In the genomic region with DNA sequence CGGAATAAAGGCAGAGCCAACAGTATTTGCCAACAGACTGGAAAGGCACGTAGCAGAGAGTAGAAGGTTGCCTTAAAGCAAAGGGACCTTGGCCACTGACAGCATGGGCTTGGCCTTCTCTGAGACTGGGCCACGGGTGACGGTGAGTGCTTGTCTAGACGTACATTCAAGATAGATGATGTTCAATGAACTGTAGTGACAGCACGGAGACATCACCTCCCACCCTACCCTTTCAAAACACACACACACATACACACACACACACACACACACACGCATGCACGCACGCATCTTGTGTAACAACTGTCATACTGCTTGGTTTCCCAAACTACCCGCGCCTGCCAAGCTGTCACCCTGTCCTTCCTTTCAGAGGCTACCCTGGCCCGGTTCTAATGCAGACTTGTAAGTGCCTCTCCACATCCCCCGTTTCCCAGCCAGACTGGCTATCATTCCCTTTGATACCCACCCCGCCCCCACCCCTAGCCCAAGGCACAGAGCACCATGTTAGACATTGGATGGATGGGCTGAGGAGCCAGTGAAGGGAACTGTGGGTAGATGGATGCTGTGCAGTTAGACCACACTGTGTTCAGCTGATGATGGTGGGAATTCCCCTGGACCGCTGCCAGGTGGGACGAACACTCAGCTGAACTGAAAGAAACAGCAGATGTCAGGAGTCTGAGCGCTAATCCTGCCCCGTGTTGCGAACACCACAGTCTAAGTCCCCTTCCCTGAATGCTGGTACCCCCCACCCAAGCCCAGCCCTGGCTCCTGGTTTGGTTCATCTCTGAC, we compare ENCODE assay signal across 8 mouse cellular contexts.
DNase-seq lines count a peak whose midpoint lies in the region; ATAC-seq lines count a peak whose summit lies in the region.

No protein-coding gene starts in this region.

- no peaks in the 10 kb centered on the region for H3K9me3 ChIP-seq in forebrain, embryonic 11.5 days (ENCODE audit: control insufficient read depth, low read length)
- no peaks in the 10 kb centered on the region for H3K9me3 ChIP-seq in hindbrain, embryonic 13.5 days
- H3K9me3 ChIP-seq in liver, embryonic 16.5 days (replicated peaks; ENCODE audit: control insufficient read depth, low read length), result no peaks in the 10 kb centered on the region

- H3K27ac ChIP-seq in forebrain, embryonic 11.5 days (ENCODE audit: low read depth, low read length), result peak overlapping the region; percentile 64
- H3K27ac ChIP-seq in hindbrain, embryonic 13.5 days, result peak overlapping the region; percentile 86
- no peak overlapping the region for H3K27ac ChIP-seq in liver, embryonic 16.5 days (ENCODE audit: low read length)

- H3K27me3 ChIP-seq in forebrain, embryonic 11.5 days (ENCODE audit: control insufficient read depth, insufficient read depth, low read length), result no peaks in the 10 kb centered on the region
- no peaks in the 10 kb centered on the region for H3K27me3 ChIP-seq in hindbrain, embryonic 13.5 days
- H3K27me3 ChIP-seq in liver, embryonic 16.5 days (ENCODE audit: control insufficient read depth, insufficient read depth, low read depth, low read length), result no peaks in the 10 kb centered on the region

- no peak overlapping the region for H3K9ac ChIP-seq in forebrain, embryonic 11.5 days (ENCODE audit: low read length)
- H3K9ac ChIP-seq in hindbrain, embryonic 13.5 days, result peak overlapping the region; percentile 35; the same call in 1 of the 2 replicates
- H3K9ac ChIP-seq in liver, embryonic 16.5 days (ENCODE audit: low read depth, low read length), result no peak overlapping the region

- ATAC-seq in forebrain, embryonic 11.5 days (replicated peaks; ENCODE audit: low FRiP score), result peak; percentile 88
- peak; percentile 92 for ATAC-seq in hindbrain, embryonic 13.5 days (ENCODE audit: low FRiP score)
- ATAC-seq in liver, embryonic 16.5 days (ENCODE audit: low read depth), result 0 out of 2 replicates have a peak, but pooled peaks have one; percentile 19

- peaks cover 14% of the 10 kb centered on the region for H3K4me1 ChIP-seq in forebrain, embryonic 11.5 days (replicated peaks; ENCODE audit: control insufficient read depth, insufficient read depth, low read length)
- peaks cover 47% of the 10 kb centered on the region for H3K4me1 ChIP-seq in hindbrain, embryonic 13.5 days (replicated peaks)
- no peaks in the 10 kb centered on the region; the same call in 1 of the 2 replicates for H3K4me1 ChIP-seq in liver, embryonic 16.5 days (ENCODE audit: control insufficient read depth, low read depth, low read length)

- DNase-seq in layer of hippocampus, adult 11-12 months (ENCODE audit: low spot score), result peak; percentile 52
- DNase-seq in layer of hippocampus, adult 9-10 months (ENCODE audit: low spot score), result no peak
- peak; percentile 23 for DNase-seq in R1 (ENCODE audit: low read depth, low spot score)
- DNase-seq in forebrain, embryonic 11.5 days (ENCODE audit: low spot score), result peak; percentile 80
- DNase-seq in right cerebral cortex, postnatal 10 days (ENCODE audit: low spot score in 2 of 2), result peak; percentile 89
- no peak for DNase-seq in urinary bladder, postnatal 36 days (ENCODE audit: low spot score in 2 of 2)

- no peak overlapping the region for H3K4me3 ChIP-seq in forebrain, embryonic 11.5 days (ENCODE audit: low read depth, low read length)
- no peak overlapping the region for H3K4me3 ChIP-seq in hindbrain, embryonic 13.5 days
- H3K4me3 ChIP-seq in liver, embryonic 16.5 days (ENCODE audit: low read depth, low read length), result no peak overlapping the region

- H3K4me2 ChIP-seq in forebrain, embryonic 11.5 days (ENCODE audit: low read depth, low read length, severe bottlenecking), result no peak overlapping the region
- peak overlapping the region; percentile 36 for H3K4me2 ChIP-seq in hindbrain, embryonic 13.5 days
- no peak overlapping the region for H3K4me2 ChIP-seq in liver, embryonic 16.5 days (ENCODE audit: low read depth, low read length)

- H3K36me3 ChIP-seq in forebrain, embryonic 11.5 days (ENCODE audit: control insufficient read depth, insufficient read depth, low read length), result no peaks in the 10 kb centered on the region
- H3K36me3 ChIP-seq in hindbrain, embryonic 13.5 days, result no peaks in the 10 kb centered on the region
- no peaks in the 10 kb centered on the region for H3K36me3 ChIP-seq in liver, embryonic 16.5 days (ENCODE audit: control insufficient read depth, insufficient read depth)

- WGBS in forebrain, embryonic 11.5 days, result 69% methylated on average over 19 of the region's 19 CpGs
- 55% methylated on average over 19 of the region's 19 CpGs for WGBS in hindbrain, embryonic 13.5 days
- WGBS in liver, embryonic 16.5 days (ENCODE audit: insufficient replicate concordance), result 77% methylated on average over 19 of the region's 19 CpGs

Comparison
In these comparisons a context has a peak if more than half of its experiments do, and no peak if none do; other contexts are left out.
1. DNase-seq: peak in layer of hippocampus, adult 11-12 months (single experiment), R1 (single experiment), forebrain, embryonic 11.5 days (single experiment) and right cerebral cortex, postnatal 10 days (2 of 2); none in layer of hippocampus, adult 9-10 months (single experiment) and urinary bladder, postnatal 36 days (0 of 2).
2. ATAC-seq: peak in every context shown above with its lines; median percentile 92 in hindbrain, embryonic 13.5 days; 88 in forebrain, embryonic 11.5 days; 19 in liver, embryonic 16.5 days.